Mouse (Mus musculus) midbrain, embryonic 14.5 days (tissue): ENCODE measurements around the gene Tmem211. TPM values are rescaled to one million over a fixed set of nuclear protein-coding genes. Genes with fewer than 3 reads are reported as not detected.

ENCODE experiments used
- ATAC-seq: fragments of 200-750 bp; cut with Nextera tagmentation; 2 replicates; pipeline ENCODE4 v1.8.0; 2017; ENCODE audit warnings: moderate number of reproducible peaks, moderate library complexity; ENCODE audit not compliant: low FRiP score, low TSS enrichment
- DNase-seq: peaks from one replicate; pipeline ENCODE4 v3.0.0-alpha.2; 2015
- H3K27ac ChIP-seq: fragments of 300-500 bp; sonication (generic); replicated peaks from 2 replicates; pipeline ENCODE4 v1.5.1; 2014; ENCODE audit warnings: mild to moderate bottlenecking, low read depth, low read length, moderate library complexity
- H3K27me3 ChIP-seq: fragments of 300-500 bp; sonication (generic); 2 replicates; pipeline ENCODE4 v1.6.1; 2014; ENCODE audit warnings: low read length, control low read depth, mixed read lengths; ENCODE audit not compliant: control insufficient read depth, insufficient read depth
- H3K36me3 ChIP-seq: fragments of 300-500 bp; sonication (generic); 2 replicates; pipeline ENCODE4 v1.6.1; 2014; ENCODE audit warnings: low read length, control low read depth; ENCODE audit not compliant: control insufficient read depth, insufficient read depth
- H3K4me1 ChIP-seq: fragments of 300-500 bp; sonication (generic); 2 replicates; pipeline ENCODE4 v1.6.1; 2014; ENCODE audit warnings: mild to moderate bottlenecking, antibody characterized with exemption, low read length, control low read depth; ENCODE audit not compliant: control insufficient read depth, insufficient read depth
- H3K4me2 ChIP-seq: fragments of 300-500 bp; sonication (generic); 2 replicates; pipeline ENCODE4 v1.6.1; 2014; ENCODE audit warnings: mild to moderate bottlenecking, low read length, moderate library complexity
- H3K4me3 ChIP-seq: fragments of 300-500 bp; sonication (generic); replicated peaks from 2 replicates; pipeline ENCODE4 v1.5.1; 2014; ENCODE audit warnings: low read depth, low read length
- H3K9ac ChIP-seq: fragments of 300-500 bp; sonication (generic); replicated peaks from 2 replicates; pipeline ENCODE4 v1.6.1; 2014; ENCODE audit warnings: mild to moderate bottlenecking, low read length, moderate library complexity
- H3K9me3 ChIP-seq: fragments of 300-500 bp; sonication (generic); 2 replicates; pipeline ENCODE4 v1.6.1; 2016; ENCODE audit warnings: low read length, control low read depth, mixed read lengths; ENCODE audit not compliant: control insufficient read depth
- WGBS: fragments of 180-500 bp; shearing (Covaris S2); extraction: QIAGEN DNeasy Blood & Tissue Kit; methylation state at CpG from one replicate; pipeline ENCODE4 v1.1.7; 2014; 5-methylcytosine and 5-hydroxymethylcytosine counted together
- polyA plus RNA-seq: library from polyadenylated mRNA; unstranded; fragments of >200 nt; fragmentation: Nextera tagmentation; extraction: Ambion mirVana; gene quantifications from 2 replicates; pipeline ENCODE4 v1.2.1, GENCODE M21; 2014

Tmem211 gene
- polyA plus RNA-seq, 1 experiment from 2014 or later, result not detected

- Histone ChIP-seq H3K36me3 (peaks cover 52% of the 10 kb centered on the region), H3K27ac (no peak overlapping the region), H3K27me3 (no peaks in the 10 kb centered on the region), H3K4me3 (no peak overlapping the region), H3K9me3 (no peaks in the 10 kb centered on the region), H3K9ac (no peak overlapping the region), H3K4me2 (no peak overlapping the region), H3K4me1 (no peaks in the 10 kb centered on the region)
- peak; percentile 58 for DNase-seq
- WGBS, result 77% methylated on average over 11 of the region's 11 CpGs
- no peak for ATAC-seq
Observed at GRCm38 (mm10) chr5:113271207-113271811, 44.6 kb downstream of the Tmem211 start.

DNA sequence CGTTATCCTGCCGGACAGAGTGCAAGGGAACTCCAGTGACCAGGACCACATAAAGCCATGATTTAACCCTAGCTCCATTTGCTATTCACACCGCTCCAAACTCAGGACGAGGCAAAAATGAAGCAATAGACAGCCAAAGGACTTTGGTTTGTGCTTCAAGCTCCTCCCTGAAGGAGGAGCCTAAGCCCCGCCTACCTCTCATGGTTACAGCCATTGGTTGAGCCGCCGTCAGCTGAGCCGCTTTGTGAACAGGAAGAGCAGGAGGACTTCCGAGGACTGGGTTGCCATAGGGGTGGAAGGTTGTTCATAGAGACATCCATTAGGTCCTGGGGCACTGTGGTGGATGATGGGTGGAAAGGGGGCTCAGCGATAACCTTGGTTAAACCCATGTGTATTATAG is 49.1 kb downstream of the Tmem211 start:
- H3K4me3 ChIP-seq, result no peak overlapping the region
- no peak for DNase-seq
- WGBS, result 75% methylated on average over 10 of the region's 10 CpGs
- no peak overlapping the region for H3K27ac ChIP-seq
- no peak overlapping the region for H3K9ac ChIP-seq
- H3K9me3 ChIP-seq, result no peaks in the 10 kb centered on the region
- no peak for ATAC-seq
- H3K27me3 ChIP-seq, result no peaks in the 10 kb centered on the region
- no peak overlapping the region for H3K4me2 ChIP-seq
- H3K36me3 ChIP-seq, result peaks cover 66% of the 10 kb centered on the region
- H3K4me1 ChIP-seq, result no peaks in the 10 kb centered on the region

DNA sequence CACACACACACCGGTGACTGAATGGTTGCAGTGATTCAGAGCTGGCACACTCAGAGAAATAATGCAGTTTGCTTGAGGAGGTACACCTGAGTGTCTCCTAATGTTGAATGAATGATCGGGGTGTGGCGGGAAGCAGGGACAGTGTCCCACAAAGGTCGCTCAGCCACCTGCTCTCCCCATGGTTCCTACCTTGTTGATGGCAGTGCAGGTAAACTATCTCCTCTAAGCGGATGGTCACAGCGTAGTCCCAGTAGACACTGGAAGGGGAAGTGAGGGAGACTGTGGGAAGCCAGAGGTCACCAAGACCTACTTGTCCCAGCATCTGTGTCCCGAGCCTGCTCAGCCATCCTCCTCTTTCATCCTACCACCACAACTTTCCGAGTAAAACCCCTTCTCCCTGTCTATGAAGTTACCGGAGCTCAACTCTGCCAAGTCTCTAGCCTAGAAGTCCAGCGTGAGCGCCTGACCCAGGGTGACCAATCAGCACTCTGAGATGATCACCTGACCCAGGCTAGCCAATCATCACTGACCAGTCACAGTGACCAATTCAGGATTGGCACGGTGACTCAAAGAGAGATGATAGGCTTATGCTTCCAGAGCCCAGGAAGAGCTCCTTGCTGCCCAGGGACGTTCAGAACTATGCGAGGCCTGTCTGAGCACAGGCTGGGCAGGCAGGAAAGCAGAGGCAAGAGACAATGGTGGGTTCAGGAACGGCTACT is 53.6 kb downstream of the Tmem211 start:
- Histone ChIP-seq H3K9me3 (no peaks in the 10 kb centered on the region), H3K4me3 (peak overlapping the region; percentile 19; the same call in 1 of the 2 replicates), H3K9ac (no peak overlapping the region; the same call in 1 of the 2 replicates), H3K27me3 (no peaks in the 10 kb centered on the region), H3K4me2 (peak overlapping the region; percentile 42), H3K27ac (no peak overlapping the region), H3K4me1 (no peaks in the 10 kb centered on the region), H3K36me3 (peaks cover 61% of the 10 kb centered on the region)
- ATAC-seq, result peak; percentile 76; the same call in 1 of the 2 replicates
- peak; percentile 78 for DNase-seq
- WGBS, result 28% methylated on average over 15 of the region's 15 CpGs

GRCm38 (mm10) chr5:113281557-113281956 is 54.8 kb downstream of the Tmem211 start:
- no peaks in the 10 kb centered on the region for H3K27me3 ChIP-seq
- peaks cover 59% of the 10 kb centered on the region for H3K36me3 ChIP-seq
- DNase-seq, result no peak
- H3K9me3 ChIP-seq, result no peaks in the 10 kb centered on the region
- 93% methylated on average over 7 of the region's 7 CpGs for WGBS
- ATAC-seq, result no peak
- no peaks in the 10 kb centered on the region for H3K4me1 ChIP-seq
- no peak overlapping the region for H3K4me3 ChIP-seq
- no peak overlapping the region for H3K4me2 ChIP-seq
- H3K9ac ChIP-seq, result no peak overlapping the region
- no peak overlapping the region for H3K27ac ChIP-seq

- H3K36me3 ChIP-seq, result peaks cover 38% of the 10 kb centered on the region
- ATAC-seq, result no peak
- H3K4me1 ChIP-seq, result peaks cover 5% of the 10 kb centered on the region; the same call in 1 of the 2 replicates
- DNase-seq, result no peak
- no peak overlapping the region for H3K9ac ChIP-seq
- peaks cover 18% of the 10 kb centered on the region; the same call in 1 of the 2 replicates for H3K27me3 ChIP-seq
- 68% methylated on average over 2 of the region's 2 CpGs for WGBS
- no peaks in the 10 kb centered on the region for H3K9me3 ChIP-seq
- H3K27ac ChIP-seq, result no peak overlapping the region
- no peak overlapping the region for H3K4me2 ChIP-seq
- H3K4me3 ChIP-seq, result no peak overlapping the region
Observed at GRCm38 (mm10) chr5:113283726-113284125, 57.0 kb downstream of the Tmem211 start.

- H3K27ac ChIP-seq, result no peak overlapping the region
- no peak overlapping the region for H3K9ac ChIP-seq
- peaks cover 5% of the 10 kb centered on the region; the same call in 1 of the 2 replicates for H3K4me1 ChIP-seq
- no peaks in the 10 kb centered on the region for H3K9me3 ChIP-seq
- peaks cover 30% of the 10 kb centered on the region for H3K36me3 ChIP-seq
- no peak overlapping the region for H3K4me3 ChIP-seq
- no peak for ATAC-seq
- peak; percentile 37 for DNase-seq
- H3K27me3 ChIP-seq, result peaks cover 20% of the 10 kb centered on the region; the same call in 1 of the 2 replicates
- 62% methylated on average over 16 of the region's 16 CpGs for WGBS
- H3K4me2 ChIP-seq, result no peak overlapping the region
Observed at GRCm38 (mm10) chr5:113285541-113285940, 58.8 kb downstream of the Tmem211 start.

GRCm38 (mm10) chr5:113286048-113286447 is 59.3 kb downstream of the Tmem211 start:
- H3K36me3 ChIP-seq, result peaks cover 30% of the 10 kb centered on the region
- no peak for ATAC-seq
- no peaks in the 10 kb centered on the region for H3K9me3 ChIP-seq
- no peak overlapping the region for H3K9ac ChIP-seq
- WGBS, result 76% methylated on average over 11 of the region's 11 CpGs
- peaks cover 20% of the 10 kb centered on the region; the same call in 1 of the 2 replicates for H3K27me3 ChIP-seq
- H3K4me1 ChIP-seq, result peaks cover 5% of the 10 kb centered on the region; the same call in 1 of the 2 replicates
- no peak overlapping the region for H3K4me3 ChIP-seq
- no peak overlapping the region for H3K4me2 ChIP-seq
- no peak for DNase-seq
- H3K27ac ChIP-seq, result no peak overlapping the region

DNA sequence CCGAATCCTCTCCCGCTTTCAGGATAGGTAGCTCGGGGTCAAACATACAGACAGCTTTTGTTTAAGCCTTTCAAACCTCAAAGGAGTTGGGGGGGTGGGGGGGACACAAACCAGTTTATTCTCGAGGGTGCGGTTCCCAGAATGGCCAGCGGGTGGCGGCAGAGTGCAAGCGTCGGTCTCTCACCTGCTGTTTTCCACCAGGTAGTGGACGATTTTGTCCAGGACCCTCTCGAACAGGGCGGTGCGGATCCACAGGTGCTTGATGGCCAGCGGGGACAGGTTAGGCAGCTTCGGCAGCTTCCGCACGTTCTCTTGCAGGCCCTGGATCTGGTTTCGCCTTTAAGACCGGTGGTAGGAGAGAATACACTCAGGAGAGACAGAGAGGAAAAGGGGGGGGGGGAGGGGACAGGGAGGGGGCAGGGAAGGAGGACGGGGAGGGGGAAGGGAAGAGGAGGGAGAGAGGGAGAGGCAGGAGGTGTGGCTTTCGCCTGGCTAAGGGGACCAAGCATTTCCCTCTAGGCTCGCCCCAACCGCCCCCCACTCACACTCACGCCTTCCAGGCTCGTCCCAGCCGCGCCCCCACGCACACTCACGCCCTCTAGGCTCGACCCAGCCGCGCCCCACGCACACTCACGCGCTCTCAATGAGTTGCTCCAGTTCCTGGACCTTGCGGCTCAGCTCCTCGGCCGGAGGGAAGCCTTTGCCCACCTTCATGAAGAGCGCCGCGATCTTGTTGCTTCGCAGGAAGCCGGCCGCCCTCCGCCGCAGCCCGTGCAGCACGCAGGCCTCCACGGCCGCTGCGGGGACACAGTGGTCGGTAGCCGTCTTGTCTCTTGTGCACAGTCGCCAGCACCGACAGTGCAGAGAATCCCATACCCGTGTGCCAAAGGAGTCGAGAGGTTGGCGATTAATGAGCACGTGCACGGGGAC is 60.1 kb downstream of the Tmem211 start:
- H3K36me3 ChIP-seq, result peaks cover 30% of the 10 kb centered on the region
- peak overlapping the region; percentile 17 for H3K4me3 ChIP-seq
- H3K4me2 ChIP-seq, result peak overlapping the region; percentile 51
- peaks cover 20% of the 10 kb centered on the region; the same call in 1 of the 2 replicates for H3K27me3 ChIP-seq
- H3K9me3 ChIP-seq, result no peaks in the 10 kb centered on the region
- H3K27ac ChIP-seq, result no peak overlapping the region
- peak; percentile 82 for DNase-seq
- H3K9ac ChIP-seq, result peak overlapping the region; percentile 43; the same call in 1 of the 2 replicates
- peaks cover 5% of the 10 kb centered on the region; the same call in 1 of the 2 replicates for H3K4me1 ChIP-seq
- ATAC-seq, result no peak
- 3% methylated on average over 59 of the region's 60 CpGs for WGBS
